Mouse (Mus musculus) small intestine, adult 2 months (tissue): Measurements from ENCODE around the gene Hsf4.

Experiments used
- CTCF ChIP-seq: fragments of 200-500 bp; IDR thresholded peaks from 2 replicates; pipeline ENCODE4 v1.5.1; 2012; ENCODE audit warnings: low read depth, mild to moderate bottlenecking, control low read depth, inconsistent platforms, low read length, moderate library complexity, mixed read lengths; ENCODE audit not compliant: insufficient replicate concordance, insufficient read length; ENCODE audit errors: extremely low read depth
- POLR2A ChIP-seq: fragments of 200-500 bp; IDR thresholded peaks from 2 replicates; pipeline ENCODE4 v1.6.1; 2012; ENCODE audit warnings: low read depth, mild to moderate bottlenecking, control low read depth, inconsistent platforms, low read length, moderate library complexity

GRCm38 (mm10) chr8:105294776-105295175 lies 25.2 kb downstream of the Hsf4 start:
- no peak for TF ChIP-seq POLR2A
- TF ChIP-seq CTCF: no peak
